Mouse (Mus musculus): Measurements from ENCODE around the gene Nol3. TPM values are rescaled to one million over a fixed set of nuclear protein-coding genes. Genes with fewer than 3 reads are reported as not detected.

Gene Nol3
- polyA plus RNA-seq, 1 experiment from 2014 or later: 4.3 TPM

DNA sequence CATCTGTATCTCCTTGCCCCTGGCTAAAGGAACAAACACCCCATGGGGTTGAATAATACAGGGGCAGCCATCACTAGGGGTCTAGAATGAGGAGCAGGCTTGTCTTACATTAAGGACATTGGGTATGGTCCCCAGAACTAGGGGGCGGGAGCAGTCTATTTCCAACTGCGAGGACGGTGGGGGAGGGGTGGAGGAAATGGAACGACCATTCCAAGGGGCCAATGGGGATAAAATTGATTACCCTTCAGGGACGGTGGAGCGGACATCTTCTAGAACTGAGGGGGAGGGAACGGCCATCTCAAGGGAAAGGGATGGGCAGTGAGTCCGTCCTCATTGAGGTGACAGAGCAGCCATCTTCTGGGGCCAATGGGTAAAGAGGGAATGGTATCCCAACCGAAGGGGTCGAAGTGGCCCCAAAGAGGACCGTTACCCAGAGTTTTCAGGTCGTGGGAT is 49.7 kb downstream of the Nol3 start:
- peak overlapping the region; percentile 65 for H3K4me3 ChIP-seq (replicated peaks; ENCODE audit: low read length)
- H3K36me3 ChIP-seq (replicated peaks; ENCODE audit: control insufficient read depth, insufficient read depth): peaks cover 49% of the 10 kb centered on the region
- H3K4me1 ChIP-seq (replicated peaks; ENCODE audit: control insufficient read depth, insufficient read depth, low read length): peaks cover 19% of the 10 kb centered on the region
- DNase-seq (ENCODE audit: low spot score) (no peak), ATAC-seq (ENCODE audit: low FRiP score) (peak; percentile 63)
- H3K4me2 ChIP-seq (replicated peaks): peak overlapping the region; percentile 90
- peak overlapping the region; percentile 73 for H3K27ac ChIP-seq
- H3K27me3 ChIP-seq (ENCODE audit: control insufficient read depth, insufficient read depth, low read length): no peaks in the 10 kb centered on the region
- under 1% methylated on average over 12 of the region's 12 CpGs for WGBS
- no peaks in the 10 kb centered on the region for H3K9me3 ChIP-seq (ENCODE audit: control insufficient read depth, low read length)
- H3K9ac ChIP-seq: peak overlapping the region; percentile 85

DNA sequence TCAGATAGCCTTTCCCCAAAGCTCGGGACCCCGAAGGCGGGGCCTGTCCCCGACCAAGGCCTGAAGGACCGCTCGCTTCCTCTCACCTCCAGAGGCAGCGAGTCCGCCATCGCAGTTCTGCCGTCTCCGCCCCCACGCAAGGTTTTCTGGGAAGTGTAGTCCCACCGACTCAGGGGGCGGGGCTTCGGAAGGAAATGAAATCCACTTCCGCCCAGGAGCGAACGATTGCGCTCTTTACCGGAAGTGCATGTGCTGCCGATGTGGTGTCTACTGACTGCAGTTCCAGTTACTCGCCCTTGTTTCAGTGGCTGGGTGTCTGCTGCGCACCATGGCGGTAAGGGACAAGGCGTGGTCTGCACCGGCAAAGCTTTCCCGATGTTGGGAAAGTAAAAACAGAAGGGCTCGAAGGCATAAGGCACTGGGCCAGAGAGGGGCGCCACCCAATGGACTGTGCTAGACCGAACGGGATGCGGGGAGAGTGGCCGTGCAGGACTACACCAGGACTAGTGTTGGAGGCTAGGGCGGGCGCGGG is 50.3 kb downstream of the Nol3 start, which contains the start of the genes Lrrc29 and Tmem208:
Lrrc29 (minus strand) TSS at position 138 of the 532 bp plus-strand sequence.
Tmem208 (plus strand) TSS at position 214 of the 532 bp plus-strand sequence.
- WGBS: under 1% methylated on average over 36 of the region's 36 CpGs

DNA sequence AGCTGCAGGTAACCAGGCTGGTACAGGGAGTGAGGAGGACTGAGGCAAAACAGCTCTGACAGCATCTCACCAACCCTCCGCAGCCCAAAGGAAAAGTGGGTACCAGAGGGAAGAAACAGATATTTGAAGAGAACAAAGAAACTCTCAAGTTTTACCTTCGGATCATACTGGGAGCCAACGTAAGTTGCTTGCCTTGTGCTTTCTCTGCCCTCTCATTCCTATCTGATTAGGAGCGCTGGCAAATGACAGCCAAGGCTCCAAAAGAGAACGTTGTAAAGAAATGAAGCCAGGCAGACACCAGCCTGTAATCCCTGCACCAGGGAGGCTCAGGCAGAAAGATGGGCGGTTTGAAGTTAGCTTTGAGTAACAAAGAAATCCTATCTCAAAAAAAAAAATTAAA is 51.0 kb downstream of the Nol3 start:
- H3K9me3 ChIP-seq (ENCODE audit: control insufficient read depth, low read length): no peaks in the 10 kb centered on the region
- peaks cover 55% of the 10 kb centered on the region for H3K36me3 ChIP-seq (replicated peaks; ENCODE audit: control insufficient read depth, insufficient read depth)
- H3K4me2 ChIP-seq (replicated peaks): peak overlapping the region; percentile 90
- 44% methylated on average over 6 of the region's 6 CpGs for WGBS
- DNase-seq (ENCODE audit: low spot score): no peak
- H3K4me3 ChIP-seq (replicated peaks; ENCODE audit: low read length): peak overlapping the region; percentile 65
- ATAC-seq (ENCODE audit: low FRiP score): no peak
- peaks cover 19% of the 10 kb centered on the region for H3K4me1 ChIP-seq (replicated peaks; ENCODE audit: control insufficient read depth, insufficient read depth, low read length)
- H3K27me3 ChIP-seq (ENCODE audit: control insufficient read depth, insufficient read depth, low read length): no peaks in the 10 kb centered on the region
- peak overlapping the region; percentile 65 for H3K9ac ChIP-seq
- H3K27ac ChIP-seq: peak overlapping the region; percentile 76; the same call in 1 of the 2 replicates

More for the DNA sequence above, 50.3 kb downstream of the Nol3 start, which contains the start of the genes Lrrc29 and Tmem208:
- peak within 1 kb of the TSS; percentile 76 for H3K27ac ChIP-seq
- H3K36me3 ChIP-seq (replicated peaks; ENCODE audit: control insufficient read depth, insufficient read depth): peaks cover 54% of the 10 kb centered on the region
- ATAC-seq (ENCODE audit: low FRiP score): peak; percentile 90
- no peaks in the 10 kb centered on the region for H3K27me3 ChIP-seq (ENCODE audit: control insufficient read depth, insufficient read depth, low read length)
- H3K9ac ChIP-seq: peak within 1 kb of the TSS; percentile 85
- peaks cover 19% of the 10 kb centered on the region for H3K4me1 ChIP-seq (replicated peaks; ENCODE audit: control insufficient read depth, insufficient read depth, low read length)
- H3K9me3 ChIP-seq (ENCODE audit: control insufficient read depth, low read length): no peaks in the 10 kb centered on the region
- DNase-seq (ENCODE audit: low spot score): peak; percentile 95
- H3K4me2 ChIP-seq (replicated peaks): peak within 1 kb of the TSS; percentile 90
- peak within 1 kb of the TSS; percentile 65 for H3K4me3 ChIP-seq (replicated peaks; ENCODE audit: low read length)

DNA sequence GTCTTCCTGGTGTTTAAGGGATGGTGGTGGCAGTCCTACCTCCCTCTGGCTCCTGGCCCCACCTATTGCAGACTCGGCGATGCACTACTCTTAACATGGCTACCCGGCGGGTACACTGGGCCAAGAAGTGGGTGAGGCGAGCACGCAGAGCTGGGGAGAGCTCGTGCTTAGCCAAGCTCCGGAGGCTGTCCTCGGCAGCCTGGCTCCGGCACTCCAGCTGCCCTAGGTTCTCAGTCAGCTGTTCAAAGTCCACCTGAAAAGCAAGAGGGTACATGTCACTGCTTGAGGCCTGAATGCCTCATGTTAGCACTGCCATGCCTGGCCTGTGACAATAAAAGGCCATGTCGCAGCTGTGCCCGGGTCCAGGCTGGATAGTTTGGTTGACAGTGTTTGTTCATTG is 54.4 kb downstream of the Nol3 start:
- no peak overlapping the region for H3K4me3 ChIP-seq (replicated peaks; ENCODE audit: low read length)
- ATAC-seq (ENCODE audit: low FRiP score): no peak
- no peak overlapping the region for H3K4me2 ChIP-seq (replicated peaks)
- H3K27me3 ChIP-seq (ENCODE audit: control insufficient read depth, insufficient read depth, low read length): no peaks in the 10 kb centered on the region
- no peak for DNase-seq (ENCODE audit: low spot score)
- H3K36me3 ChIP-seq (replicated peaks; ENCODE audit: control insufficient read depth, insufficient read depth): peaks cover 60% of the 10 kb centered on the region
- H3K4me1 ChIP-seq (replicated peaks; ENCODE audit: control insufficient read depth, insufficient read depth, low read length): peaks cover 11% of the 10 kb centered on the region
- no peak overlapping the region for H3K27ac ChIP-seq
- no peak overlapping the region for H3K9ac ChIP-seq
- H3K9me3 ChIP-seq (ENCODE audit: control insufficient read depth, low read length): no peaks in the 10 kb centered on the region
- 95% methylated on average over 12 of the region's 12 CpGs for WGBS

DNA sequence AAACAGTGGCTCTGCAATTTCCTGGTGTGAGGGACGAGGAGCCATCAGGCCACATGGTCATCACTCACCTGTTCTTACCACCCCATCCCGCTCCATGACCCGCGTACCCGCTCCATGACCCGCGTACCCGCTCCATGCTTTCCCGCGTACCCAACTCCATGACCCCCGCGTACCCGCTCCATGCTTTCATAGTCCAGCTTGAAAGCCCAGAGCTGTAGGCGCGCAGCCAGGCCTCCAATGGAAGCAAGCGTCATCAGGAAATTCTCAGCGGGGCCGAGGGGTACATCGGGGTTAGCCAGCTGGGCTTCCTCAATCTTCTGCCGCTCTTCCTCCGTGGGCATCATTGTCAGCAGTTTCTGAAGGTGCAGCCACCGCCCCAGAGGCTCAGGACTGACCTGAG is 55.5 kb downstream of the Nol3 start:
- no peak for ATAC-seq (ENCODE audit: low FRiP score)
- H3K4me1 ChIP-seq (replicated peaks; ENCODE audit: control insufficient read depth, insufficient read depth, low read length): peaks cover 8% of the 10 kb centered on the region
- WGBS: 95% methylated on average over 22 of the region's 22 CpGs
- no peak for DNase-seq (ENCODE audit: low spot score)
- H3K27me3 ChIP-seq (ENCODE audit: control insufficient read depth, insufficient read depth, low read length): no peaks in the 10 kb centered on the region
- H3K36me3 ChIP-seq (replicated peaks; ENCODE audit: control insufficient read depth, insufficient read depth): peaks cover 60% of the 10 kb centered on the region
- no peak overlapping the region for H3K4me3 ChIP-seq (replicated peaks; ENCODE audit: low read length)
- no peak overlapping the region for H3K27ac ChIP-seq
- H3K9me3 ChIP-seq (ENCODE audit: control insufficient read depth, low read length): no peaks in the 10 kb centered on the region
- H3K9ac ChIP-seq: no peak overlapping the region
- no peak overlapping the region for H3K4me2 ChIP-seq (replicated peaks)

MicroRNAs within 50 kb of the gene (microRNA counts, 519-probe panel; counts per million panel counts)
- microRNA mmu-miR-328: 4,013 counts per million, percentile 28 among the panel's probes with 10 or more counts

Small RNA genes within 50 kb of the gene (microRNA-seq; reads per million reads assigned to microRNA genes)
- not detected for gene Gm27320
- gene Mir328: 351 reads per million, percentile 67 among the genes with 10 or more reads in this experiment

Other genes starting within 250 kb of the Nol3 start
- not detected in 2 replicates for gene Ces3a, start 227.5 kb upstream of the Nol3 start, polyA plus RNA-seq (2014; fragmentation: Nextera tagmentation; extraction: Ambion mirVana)
- not detected in 2 replicates for gene Ces3b, start 192.4 kb upstream of the Nol3 start, polyA plus RNA-seq (2014; fragmentation: Nextera tagmentation; extraction: Ambion mirVana)
- gene Ces4a, start 144.3 kb upstream of the Nol3 start, polyA plus RNA-seq (2014; fragmentation: Nextera tagmentation; extraction: Ambion mirVana): 0.08 TPM in 1 of 2 replicates, not detected in the other
- 34.1 and 41.7 TPM in 2 replicates for gene Cbfb, start 105.5 kb upstream of the Nol3 start, polyA plus RNA-seq (2014; fragmentation: Nextera tagmentation; extraction: Ambion mirVana)
- 33.1 and 38.1 TPM in 2 replicates for gene D230025D16Rik, start 51.0 kb upstream of the Nol3 start, polyA plus RNA-seq (2014; fragmentation: Nextera tagmentation; extraction: Ambion mirVana)
- gene B3gnt9, start 21.0 kb upstream of the Nol3 start, polyA plus RNA-seq (2014; fragmentation: Nextera tagmentation; extraction: Ambion mirVana): 8.7 and 11.5 TPM in 2 replicates
- gene Tradd, start 11.5 kb upstream of the Nol3 start, polyA plus RNA-seq (2014; fragmentation: Nextera tagmentation; extraction: Ambion mirVana): 15.2 and 17.4 TPM in 2 replicates
- gene Fbxl8, start 11.5 kb upstream of the Nol3 start, polyA plus RNA-seq (2014; fragmentation: Nextera tagmentation; extraction: Ambion mirVana): 1.2 and 2.0 TPM in 2 replicates
- gene Hsf4, start 6.3 kb upstream of the Nol3 start, polyA plus RNA-seq (2014; fragmentation: Nextera tagmentation; extraction: Ambion mirVana): 0.63 and 0.79 TPM in 2 replicates
- 101 and 120 TPM in 2 replicates for gene 4931428F04Rik, start 13.7 kb downstream of the Nol3 start, polyA plus RNA-seq (2014; fragmentation: Nextera tagmentation; extraction: Ambion mirVana)
- 9.5 and 12.2 TPM in 2 replicates for gene Exoc3l, start 20.0 kb downstream of the Nol3 start, polyA plus RNA-seq (2014; fragmentation: Nextera tagmentation; extraction: Ambion mirVana)
- 43.5 and 48.2 TPM in 2 replicates for gene E2f4, start 21.5 kb downstream of the Nol3 start, polyA plus RNA-seq (2014; fragmentation: Nextera tagmentation; extraction: Ambion mirVana)
- 1.1 and 1.6 TPM in 2 replicates for gene Elmo3, start 29.5 kb downstream of the Nol3 start, polyA plus RNA-seq (2014; fragmentation: Nextera tagmentation; extraction: Ambion mirVana)
- gene Lrrc29, start 50.1 kb downstream of the Nol3 start, polyA plus RNA-seq (2014; fragmentation: Nextera tagmentation; extraction: Ambion mirVana): 0.46 and 0.92 TPM in 2 replicates
- 141 and 147 TPM in 2 replicates for gene Tmem208, start 50.2 kb downstream of the Nol3 start, polyA plus RNA-seq (2014; fragmentation: Nextera tagmentation; extraction: Ambion mirVana)
- gene Fhod1, start 71.8 kb downstream of the Nol3 start, polyA plus RNA-seq (2014; fragmentation: Nextera tagmentation; extraction: Ambion mirVana): 0.58 and 0.70 TPM in 2 replicates
- 11.4 and 12.1 TPM in 2 replicates for gene Slc9a5, start 72.7 kb downstream of the Nol3 start, polyA plus RNA-seq (2014; fragmentation: Nextera tagmentation; extraction: Ambion mirVana)
- 1.8 and 2.6 TPM in 2 replicates for gene Plekhg4, start 97.1 kb downstream of the Nol3 start, polyA plus RNA-seq (2014; fragmentation: Nextera tagmentation; extraction: Ambion mirVana)
- 0.10 TPM in 1 of 2 replicates, not detected in the other for gene Kctd19, start 137.4 kb downstream of the Nol3 start, polyA plus RNA-seq (2014; fragmentation: Nextera tagmentation; extraction: Ambion mirVana)
- 0.44 and 0.78 TPM in 2 replicates for gene Lrrc36, start 137.4 kb downstream of the Nol3 start, polyA plus RNA-seq (2014; fragmentation: Nextera tagmentation; extraction: Ambion mirVana)
- 204 and 207 TPM in 2 replicates for gene Tppp3, start 195.4 kb downstream of the Nol3 start, polyA plus RNA-seq (2014; fragmentation: Nextera tagmentation; extraction: Ambion mirVana)
- gene Zdhhc1, start 220.8 kb downstream of the Nol3 start, polyA plus RNA-seq (2014; fragmentation: Nextera tagmentation; extraction: Ambion mirVana): 32.7 and 33.1 TPM in 2 replicates
- gene Hsd11b2, start 242.6 kb downstream of the Nol3 start, polyA plus RNA-seq (2014; fragmentation: Nextera tagmentation; extraction: Ambion mirVana): 6.1 and 7.0 TPM in 2 replicates

Measured in hindbrain, embryonic 14.5 days (tissue).